Mouse (Mus musculus) midbrain, embryonic 11.5 days (tissue): ENCODE data around the gene Tkt. TPM values are rescaled to one million over a fixed set of nuclear protein-coding genes. Genes with fewer than 3 reads are reported as not detected.

Source experiments
- ATAC-seq: fragments of 200-750 bp; cut with Nextera tagmentation; 2 replicates; pipeline ENCODE4 v1.8.0; 2017; ENCODE audit warnings: moderate TSS enrichment, moderate library complexity; ENCODE audit not compliant: low FRiP score
- DNase-seq: peaks from one replicate; pipeline ENCODE4 v3.0.0; 2015; ENCODE audit warnings: low spot score; ENCODE audit errors: missing footprints
- H3K27ac ChIP-seq: fragments of 300-500 bp; sonication (generic); 2 replicates; pipeline ENCODE4 v1.5.1; 2014; ENCODE audit warnings: low read depth, low read length
- H3K27me3 ChIP-seq: fragments of 300-500 bp; sonication (generic); 2 replicates; pipeline ENCODE4 v1.6.1; 2014; ENCODE audit warnings: mild to moderate bottlenecking, low read length, moderate library complexity, mixed read lengths; ENCODE audit not compliant: control insufficient read depth, insufficient read depth
- H3K36me3 ChIP-seq: fragments of 300-500 bp; sonication (generic); 2 replicates; pipeline ENCODE4 v1.6.1; 2014; ENCODE audit warnings: mild to moderate bottlenecking, low read length, moderate library complexity, mixed read lengths; ENCODE audit not compliant: control insufficient read depth, insufficient read depth
- H3K4me1 ChIP-seq: fragments of 300-500 bp; sonication (generic); 2 replicates; pipeline ENCODE4 v1.6.1; 2014; ENCODE audit warnings: low read length; ENCODE audit not compliant: control insufficient read depth, insufficient read depth
- H3K4me2 ChIP-seq: fragments of 300-500 bp; sonication (generic); 2 replicates; pipeline ENCODE4 v1.6.1; 2014; ENCODE audit warnings: mild to moderate bottlenecking, moderate library complexity
- H3K4me3 ChIP-seq: fragments of 300-500 bp; sonication (generic); 2 replicates; pipeline ENCODE4 v1.5.1; 2014; ENCODE audit warnings: low read depth, low read length
- H3K9ac ChIP-seq: fragments of 300-500 bp; sonication (generic); 2 replicates; pipeline ENCODE4 v1.6.1; 2014; ENCODE audit warnings: low read length
- H3K9me3 ChIP-seq: fragments of 300-500 bp; sonication (generic); 2 replicates; pipeline ENCODE4 v1.6.1; 2016; ENCODE audit warnings: low read length; ENCODE audit not compliant: control insufficient read depth
- WGBS: fragments of 180-500 bp; shearing (Covaris S2); extraction: QIAGEN DNeasy Blood & Tissue Kit; methylation state at CpG from one replicate; pipeline ENCODE4 v1.1.7; 2014; 5-methylcytosine and 5-hydroxymethylcytosine counted together
- polyA plus RNA-seq: library from polyadenylated mRNA; unstranded; fragments of >200 nt; fragmentation: Nextera tagmentation; extraction: Ambion mirVana; gene quantifications from 2 replicates; pipeline ENCODE4 v1.2.1, GENCODE M21; 2014

Gene Tkt
- 135 and 154 TPM in 2 replicates for polyA plus RNA-seq

DNA sequence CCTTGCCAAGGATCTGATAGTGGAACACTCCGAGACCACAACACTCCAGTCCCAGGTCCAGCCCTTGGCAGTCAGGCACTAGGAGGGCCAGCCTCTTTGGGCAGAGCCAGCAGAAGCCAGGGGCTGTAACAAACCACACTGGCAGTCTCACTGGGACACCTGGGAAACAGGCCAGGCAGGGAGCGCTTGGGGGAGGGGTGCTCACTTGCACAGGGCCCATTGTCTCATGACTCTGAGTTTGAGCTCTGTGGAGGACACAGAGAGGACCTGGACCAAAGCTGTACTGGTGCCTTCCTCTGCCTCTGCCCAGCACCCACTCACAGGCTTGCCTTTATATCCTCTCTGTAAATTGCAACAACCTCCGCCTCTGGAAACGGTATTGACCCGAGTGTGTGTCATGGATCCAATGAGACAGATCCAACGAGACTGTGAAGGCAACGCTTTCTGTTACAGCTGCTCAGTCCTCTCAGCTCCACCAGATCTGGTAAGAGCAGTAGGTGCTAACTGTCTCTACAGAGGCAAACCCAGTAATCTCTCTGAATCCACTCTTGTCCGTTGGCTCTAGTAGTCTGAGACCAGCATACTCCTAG is at the start of gene Tkt:
Gene Tkt (plus strand): TSS at position 229 of the 590 bp plus-strand sequence.
- Histone ChIP-seq H3K4me1 (peaks cover 26% of the 10 kb centered on the region), H3K9me3 (no peaks in the 10 kb centered on the region), H3K9ac (peak within 1 kb of the TSS; percentile 94), H3K36me3 (no peaks in the 10 kb centered on the region), H3K27ac (peak within 1 kb of the TSS; percentile 88), H3K27me3 (no peaks in the 10 kb centered on the region), H3K4me2 (peak within 1 kb of the TSS; percentile 88), H3K4me3 (peak within 1 kb of the TSS; percentile 66)
- DNase-seq (peak; percentile 91), ATAC-seq (peak; percentile 17; the same call in 1 of the 2 replicates)
- WGBS, result 26% methylated on average over 8 of the region's 8 CpGs

GRCm38 (mm10) chr14:30504990-30505389 is 43.2 kb upstream of the Tkt start:
- no peak overlapping the region for H3K4me2 ChIP-seq
- 83% methylated on average over 5 of the region's 5 CpGs for WGBS
- H3K4me3 ChIP-seq, result no peak overlapping the region
- H3K4me1 ChIP-seq, result no peaks in the 10 kb centered on the region
- no peaks in the 10 kb centered on the region for H3K27me3 ChIP-seq
- H3K9ac ChIP-seq, result no peak overlapping the region
- DNase-seq, result no peak
- no peaks in the 10 kb centered on the region for H3K9me3 ChIP-seq
- ATAC-seq, result no peak
- peaks cover 4% of the 10 kb centered on the region for H3K36me3 ChIP-seq
- H3K27ac ChIP-seq, result no peak overlapping the region

DNA sequence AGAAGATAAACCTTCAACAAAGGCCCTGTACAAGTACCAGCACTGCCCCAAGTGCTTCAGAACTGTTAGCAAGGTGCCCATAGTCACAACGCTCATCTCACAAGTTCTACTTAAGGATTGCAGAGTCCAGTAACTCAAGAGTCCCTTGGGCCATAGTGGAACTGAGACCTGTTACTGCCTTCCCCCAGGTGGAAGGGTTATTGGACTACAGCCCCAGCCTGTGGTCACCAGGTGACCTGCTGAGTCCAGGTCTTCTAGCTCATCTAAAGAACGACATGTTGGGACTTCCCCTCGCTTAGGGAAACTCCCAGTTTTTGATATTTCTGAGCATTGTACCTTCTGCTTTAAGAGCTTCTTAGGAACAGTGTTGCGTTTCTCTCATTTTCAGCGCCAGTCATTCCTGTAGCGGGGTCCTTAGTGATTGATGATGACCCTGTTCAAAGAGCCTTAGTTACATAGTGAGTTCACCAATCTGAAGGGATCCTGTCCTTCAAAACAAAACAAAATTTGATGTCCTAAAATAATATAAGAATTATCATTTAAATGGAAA is 37.9 kb upstream of the Tkt start:
- H3K9me3 ChIP-seq, result no peaks in the 10 kb centered on the region
- peaks cover 16% of the 10 kb centered on the region for H3K36me3 ChIP-seq
- no peak overlapping the region for H3K9ac ChIP-seq
- H3K4me2 ChIP-seq, result no peak overlapping the region
- H3K27ac ChIP-seq, result no peak overlapping the region
- WGBS, result 94% methylated on average over 6 of the region's 6 CpGs
- H3K27me3 ChIP-seq, result no peaks in the 10 kb centered on the region
- no peak for ATAC-seq
- no peak for DNase-seq
- no peak overlapping the region for H3K4me3 ChIP-seq
- no peaks in the 10 kb centered on the region for H3K4me1 ChIP-seq

GRCm38 (mm10) chr14:30512896-30513295 is 35.3 kb upstream of the Tkt start:
- WGBS, result 94% methylated on average over 5 of the region's 5 CpGs
- H3K27me3 ChIP-seq, result no peaks in the 10 kb centered on the region

DNA sequence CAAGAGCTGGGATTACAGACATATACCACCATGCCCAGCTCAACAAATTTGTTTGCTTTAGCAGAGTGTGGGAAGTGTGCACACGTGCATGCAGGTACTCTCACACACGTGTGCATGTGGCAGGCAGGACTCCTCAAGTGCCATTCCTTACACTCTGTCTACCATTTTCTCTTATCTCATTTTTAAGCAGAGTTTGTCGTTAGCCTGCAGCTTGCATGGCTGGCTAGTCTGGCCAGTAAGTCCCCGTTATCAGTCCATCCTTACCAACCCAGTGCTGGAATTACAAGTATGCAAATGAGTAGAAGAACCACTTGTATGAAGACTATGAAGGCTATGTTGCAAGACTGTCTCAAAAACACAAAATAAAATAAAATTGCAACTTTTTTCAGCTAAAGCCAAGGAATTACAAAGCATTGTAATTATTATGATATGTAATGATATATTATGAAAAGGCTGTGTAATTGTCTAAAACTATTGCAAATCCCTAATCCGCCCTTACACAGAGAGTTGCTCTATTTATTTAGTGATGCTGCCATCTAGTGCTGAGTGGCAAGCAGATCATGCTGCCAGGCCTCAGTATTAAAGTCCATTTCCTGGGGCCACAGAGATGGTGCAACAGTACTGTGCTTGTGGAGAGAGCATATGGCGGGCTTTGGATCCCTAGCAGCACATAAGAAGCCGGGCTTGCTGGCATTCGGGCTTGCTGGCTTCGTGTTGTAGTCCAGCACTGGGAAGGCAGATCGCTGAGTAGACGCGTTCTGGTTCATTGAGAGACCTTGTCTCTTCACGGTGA is 32.0 kb upstream of the Tkt start:
- WGBS, result 93% methylated on average over 13 of the region's 13 CpGs
- Histone ChIP-seq H3K4me1 (no peaks in the 10 kb centered on the region), H3K4me2 (no peak overlapping the region), H3K27ac (no peak overlapping the region), H3K9me3 (no peaks in the 10 kb centered on the region), H3K9ac (no peak overlapping the region), H3K27me3 (no peaks in the 10 kb centered on the region), H3K4me3 (no peak overlapping the region), H3K36me3 (peaks cover 26% of the 10 kb centered on the region)
- no peak for DNase-seq
- ATAC-seq, result no peak

More at GRCm38 (mm10) chr14:30512896-30513295, 35.3 kb upstream of the Tkt start:
- DNase-seq, result no peak
- no peak overlapping the region for H3K4me3 ChIP-seq
- H3K9ac ChIP-seq, result no peak overlapping the region
- H3K36me3 ChIP-seq, result peaks cover 16% of the 10 kb centered on the region
- no peak for ATAC-seq
- no peaks in the 10 kb centered on the region for H3K4me1 ChIP-seq
- H3K9me3 ChIP-seq, result no peaks in the 10 kb centered on the region
- H3K4me2 ChIP-seq, result no peak overlapping the region
- H3K27ac ChIP-seq, result no peak overlapping the region

DNA sequence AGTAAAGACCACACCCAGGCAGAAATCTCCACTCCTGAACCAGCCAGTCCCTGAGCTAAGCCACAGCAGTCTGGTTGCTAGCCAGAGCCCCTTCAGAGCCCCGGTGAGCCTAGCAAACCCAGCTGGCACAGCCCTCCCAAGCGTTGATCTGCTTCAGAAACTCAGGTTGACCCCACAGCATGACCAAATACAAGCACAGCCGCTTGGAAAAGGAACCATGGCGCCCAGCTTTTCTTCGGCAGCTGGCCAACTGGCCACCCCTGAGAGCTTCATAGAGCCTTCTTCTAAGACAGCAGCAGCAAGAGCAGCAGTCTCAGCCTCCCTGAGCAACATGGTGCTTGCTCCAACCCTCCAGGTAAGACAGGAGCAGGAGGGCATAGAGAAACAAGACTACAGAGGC is 28.8 kb upstream of the Tkt start:
- no peaks in the 10 kb centered on the region for H3K4me1 ChIP-seq
- H3K9ac ChIP-seq, result no peak overlapping the region
- H3K4me3 ChIP-seq, result no peak overlapping the region
- DNase-seq (no peak), ATAC-seq (no peak)
- WGBS, result 93% methylated on average over 5 of the region's 5 CpGs
- H3K36me3 ChIP-seq, result peaks cover 20% of the 10 kb centered on the region; the same call in 1 of the 2 replicates
- no peak overlapping the region for H3K4me2 ChIP-seq
- H3K27me3 ChIP-seq, result no peaks in the 10 kb centered on the region
- no peak overlapping the region for H3K27ac ChIP-seq
- H3K9me3 ChIP-seq, result no peaks in the 10 kb centered on the region

- ATAC-seq, result no peak
Measured at GRCm38 (mm10) chr14:30523356-30523755, 24.8 kb upstream of the Tkt start.

DNA sequence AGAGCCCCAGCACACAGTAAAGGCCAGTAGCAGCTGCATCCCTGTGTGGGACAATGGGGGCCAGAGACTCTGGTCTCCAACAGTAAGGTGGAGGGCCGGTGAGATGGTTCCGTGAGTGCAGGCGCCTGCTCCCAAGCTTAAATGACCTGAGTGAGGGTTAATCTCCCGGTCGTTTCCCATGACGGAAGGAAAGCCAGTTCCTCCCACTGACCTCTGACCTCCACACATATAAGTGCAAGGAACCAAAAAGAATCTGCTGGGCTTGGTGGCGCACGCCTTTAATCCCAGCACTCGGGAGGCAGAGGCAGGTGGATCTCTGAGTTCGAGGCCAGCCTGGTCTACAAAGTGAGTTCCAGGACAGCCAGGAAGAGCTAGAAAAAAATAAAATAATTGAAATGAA is 19.8 kb upstream of the Tkt start:
- H3K27ac ChIP-seq, result no peak overlapping the region
- no peaks in the 10 kb centered on the region for H3K4me1 ChIP-seq
- H3K9me3 ChIP-seq, result no peaks in the 10 kb centered on the region
- H3K9ac ChIP-seq, result no peak overlapping the region
- 88% methylated on average over 10 of the region's 10 CpGs for WGBS
- DNase-seq (peak; percentile 72), ATAC-seq (no peak)
- no peak overlapping the region for H3K4me2 ChIP-seq
- peaks cover 7% of the 10 kb centered on the region; the same call in 1 of the 2 replicates for H3K36me3 ChIP-seq
- no peaks in the 10 kb centered on the region for H3K27me3 ChIP-seq
- H3K4me3 ChIP-seq, result no peak overlapping the region

More at GRCm38 (mm10) chr14:30523356-30523755, 24.8 kb upstream of the Tkt start:
- no peak overlapping the region for H3K9ac ChIP-seq
- no peak for DNase-seq
- no peak overlapping the region for H3K27ac ChIP-seq
- H3K4me3 ChIP-seq, result no peak overlapping the region
- H3K9me3 ChIP-seq, result no peaks in the 10 kb centered on the region
- WGBS, result 89% methylated on average over 6 of the region's 6 CpGs
- H3K36me3 ChIP-seq, result peaks cover 23% of the 10 kb centered on the region; the same call in 1 of the 2 replicates
- H3K27me3 ChIP-seq, result no peaks in the 10 kb centered on the region
- H3K4me2 ChIP-seq, result no peak overlapping the region
- H3K4me1 ChIP-seq, result no peaks in the 10 kb centered on the region

GRCm38 (mm10) chr14:30528961-30529360 is 19.2 kb upstream of the Tkt start:
- Histone ChIP-seq H3K9me3 (no peaks in the 10 kb centered on the region), H3K4me2 (no peak overlapping the region), H3K9ac (no peak overlapping the region), H3K4me1 (no peaks in the 10 kb centered on the region), H3K27me3 (no peaks in the 10 kb centered on the region), H3K36me3 (0 out of 2 replicates have a peak, but pooled peaks cover 6% of the 10 kb centered on the region), H3K4me3 (no peak overlapping the region), H3K27ac (no peak overlapping the region)
- ATAC-seq (no peak), DNase-seq (peak; percentile 66)
- 86% methylated on average over 5 of the region's 5 CpGs for WGBS
